Mouse (Mus musculus) erythroid progenitor cell, adult 5-6 weeks (primary cell): ENCODE results near the gene Aatf. TPM values are rescaled to one million over a fixed set of nuclear protein-coding genes. Genes with fewer than 3 reads are reported as not detected.

ENCODE experiments used
- ATAC-seq: replicated peaks from 2 replicates; pipeline ENCODE4 v1.8.0; 2016; ENCODE audit warnings: moderate number of reproducible peaks, mild to moderate bottlenecking, moderate TSS enrichment, inconsistent platforms; ENCODE audit not compliant: poor library complexity, low FRiP score, severe bottlenecking
- total RNA-seq, 2 experiments: library from RNA; stranded (forward) in 1 of 2; stranded (reverse) in 1 of 2; fragments of 150-400 nt in 1 of 2; fragments of 186-747, 209-891 nt in 1 of 2; gene quantifications; 2 replicates each; pipeline versions ENCODE4 v1.2.3 to v1.2.4; 2015 to 2017; ENCODE audit warnings: low replicate concordance in 2 of 2

Aatf gene
- total RNA-seq, 2 experiments from 2014 or later: 15.5 to 19.7 TPM

DNA sequence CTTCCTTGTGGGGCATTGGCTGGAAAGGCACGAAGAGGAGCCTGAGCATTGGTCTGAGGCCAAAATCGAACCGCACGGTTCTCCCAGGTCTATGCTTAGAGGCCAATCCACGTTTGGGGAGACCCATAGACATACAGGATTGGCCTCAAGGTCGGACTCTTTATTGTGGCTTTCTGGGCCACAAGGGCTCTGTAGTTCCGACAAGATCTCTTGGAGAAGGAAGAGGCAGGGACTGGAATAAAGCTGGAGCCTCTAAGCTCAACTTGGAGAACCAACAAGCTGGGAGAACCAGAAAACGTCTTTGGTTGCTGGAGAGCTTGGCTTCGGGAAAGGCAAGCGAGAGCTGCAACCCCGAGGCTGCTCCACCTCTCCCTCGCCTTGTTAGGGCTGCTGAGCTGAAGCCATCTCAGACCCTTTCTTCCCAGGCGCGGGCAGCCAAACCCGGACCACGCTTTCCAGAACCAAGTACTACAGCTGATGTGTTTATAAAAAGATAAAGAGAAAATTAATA is 10.1 kb upstream of the Aatf start:
- no peak for ATAC-seq

DNA sequence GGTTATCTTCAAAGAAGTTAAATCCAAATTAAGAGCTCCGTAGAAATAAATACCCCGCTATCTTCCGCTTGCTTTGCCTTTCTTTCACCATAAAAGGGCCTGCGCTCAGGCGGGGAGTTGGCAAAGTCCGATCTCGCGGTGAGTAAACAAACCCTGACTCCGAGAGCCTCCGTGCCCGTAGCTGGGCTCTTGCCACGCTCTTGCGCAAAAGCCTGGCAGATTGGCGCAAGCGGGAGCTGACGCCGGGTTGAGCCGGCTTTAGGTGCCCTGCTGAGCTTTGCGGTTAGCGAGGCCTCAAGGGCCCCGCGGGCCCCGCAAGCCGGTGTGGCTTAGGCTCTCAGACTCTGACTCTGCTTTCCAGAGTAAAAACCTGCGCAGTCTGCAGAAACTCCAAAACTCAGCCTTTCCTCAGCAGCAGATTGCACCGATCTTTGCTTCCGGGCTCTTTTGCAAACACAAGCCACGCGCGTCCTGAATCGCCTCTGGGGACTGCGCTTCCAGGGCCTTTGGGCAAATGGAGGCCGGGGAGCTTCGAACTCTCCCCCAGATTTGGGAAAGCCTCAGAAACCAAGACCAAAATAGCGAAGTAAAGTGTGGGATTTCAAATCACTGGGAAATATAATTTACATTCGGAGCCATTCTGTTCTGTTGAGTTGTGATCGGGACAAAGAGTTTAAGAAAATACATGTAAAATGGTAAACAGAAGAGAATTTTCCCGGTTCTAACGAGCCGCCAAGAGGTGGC is 9.4 kb upstream of the Aatf start:
- ATAC-seq: no peak

DNA sequence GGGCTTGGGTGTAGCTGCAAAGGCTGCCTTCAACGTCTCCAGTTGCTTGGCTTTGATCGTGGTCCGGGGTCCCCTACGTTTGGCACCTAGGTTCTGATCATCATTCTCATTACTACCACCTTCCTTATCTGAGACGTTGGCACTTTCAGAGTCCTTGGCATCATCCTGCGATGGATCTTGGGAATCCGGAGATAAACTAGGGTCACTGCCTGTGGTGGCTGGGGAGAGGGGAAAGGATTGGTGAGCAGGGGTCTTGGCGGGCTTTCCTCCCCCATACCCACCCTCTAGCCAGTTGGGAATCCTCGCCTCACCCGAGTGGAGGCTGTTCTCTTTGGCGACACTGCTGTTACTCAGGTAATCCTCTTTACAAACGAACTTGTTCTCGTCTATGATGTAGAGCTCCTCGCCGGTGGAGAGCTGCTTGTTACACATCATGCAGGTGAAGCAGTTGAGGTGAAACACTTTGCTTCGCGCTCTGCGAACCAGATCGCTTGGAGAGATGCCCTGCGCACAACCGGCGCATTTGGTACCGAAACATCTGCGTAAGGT is 8.5 kb upstream of the Aatf start:
- no peak for ATAC-seq

DNA sequence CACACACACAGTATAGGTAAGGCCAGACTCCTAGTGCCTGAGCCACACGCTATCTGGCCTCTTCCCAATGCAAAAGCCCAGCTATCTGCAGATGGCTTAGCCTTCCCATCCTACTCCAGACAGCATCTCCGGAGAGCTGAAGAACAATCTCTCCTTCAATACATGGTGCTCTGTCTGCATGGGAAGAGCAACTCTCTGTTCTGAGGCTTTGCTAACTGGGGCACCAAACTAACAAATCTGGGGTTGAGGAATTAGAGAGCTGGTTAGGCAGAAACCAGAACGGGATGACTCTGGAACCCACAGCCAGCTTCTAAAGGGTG is 7.7 kb upstream of the Aatf start:
- no peak for ATAC-seq

DNA sequence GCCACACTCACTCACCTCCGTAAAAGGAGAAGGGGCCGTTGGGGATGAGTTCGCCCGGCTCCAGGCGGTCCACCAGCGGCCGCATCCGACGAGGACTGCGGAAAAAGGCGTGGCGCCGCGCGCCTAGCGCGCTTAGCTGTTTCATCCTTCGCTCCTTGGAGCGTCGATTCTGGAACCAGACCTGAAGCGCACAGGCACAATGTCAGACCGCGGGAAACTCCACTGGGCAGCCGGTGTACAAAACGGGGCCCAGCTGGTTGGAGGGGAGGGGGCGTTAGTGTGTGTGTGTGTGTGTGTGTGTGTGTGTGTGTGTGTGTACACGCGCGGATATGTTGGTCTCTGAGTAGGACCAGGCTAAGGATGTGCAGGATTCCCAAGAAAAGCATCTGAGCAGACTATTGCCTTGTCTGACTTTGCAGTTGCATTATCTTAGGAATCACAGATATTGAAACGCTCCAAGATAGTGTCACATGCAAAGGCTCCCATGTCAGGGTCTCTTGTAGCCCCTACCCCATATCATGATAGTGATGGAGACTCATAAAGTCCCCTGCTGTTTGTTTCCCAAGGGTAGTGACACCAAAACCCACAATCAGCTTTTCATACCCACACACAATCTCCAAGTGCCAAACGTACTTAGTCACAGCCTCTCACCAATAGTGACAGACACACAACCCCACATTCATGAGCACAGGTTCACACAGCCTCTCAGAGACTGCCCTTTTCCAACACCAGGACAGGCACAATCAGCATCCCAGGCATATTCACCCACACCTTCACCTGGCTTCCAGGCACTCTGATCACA is 7.1 kb upstream of the Aatf start:
- ATAC-seq: no peak

DNA sequence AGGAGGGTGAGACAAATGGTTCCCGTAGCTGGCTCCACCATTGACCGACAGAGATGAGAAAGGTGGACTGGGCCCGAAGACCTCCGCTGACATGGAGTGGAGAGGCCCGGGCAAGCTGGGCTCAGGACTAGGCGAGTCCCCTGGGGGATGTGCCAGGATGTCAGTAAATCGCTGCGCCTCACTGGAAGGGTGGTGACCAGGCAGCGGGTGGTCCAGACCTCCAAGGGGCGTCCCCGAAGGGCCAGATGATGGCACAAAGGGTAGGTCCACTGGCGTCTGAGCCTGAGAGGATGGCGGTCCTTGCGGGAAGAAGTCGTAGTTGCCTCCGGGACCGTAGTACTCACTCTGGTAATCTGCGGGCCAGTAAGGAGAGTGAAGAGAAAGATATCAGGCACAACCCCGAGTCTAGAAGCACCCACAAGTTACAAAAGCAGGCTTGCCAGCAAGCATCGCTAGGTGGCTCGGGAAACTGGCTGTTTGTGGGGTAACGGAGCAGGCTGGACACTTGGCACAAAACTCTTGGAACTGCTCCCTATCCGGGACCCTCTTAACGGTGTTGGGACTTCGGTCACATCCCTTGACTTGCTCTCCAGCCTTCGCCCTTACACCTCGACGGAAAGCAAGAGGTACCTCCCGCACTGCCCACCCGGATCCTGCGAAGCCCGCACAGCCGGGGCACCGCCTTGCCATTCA is 6.4 kb upstream of the Aatf start:
- ATAC-seq: no peak

DNA sequence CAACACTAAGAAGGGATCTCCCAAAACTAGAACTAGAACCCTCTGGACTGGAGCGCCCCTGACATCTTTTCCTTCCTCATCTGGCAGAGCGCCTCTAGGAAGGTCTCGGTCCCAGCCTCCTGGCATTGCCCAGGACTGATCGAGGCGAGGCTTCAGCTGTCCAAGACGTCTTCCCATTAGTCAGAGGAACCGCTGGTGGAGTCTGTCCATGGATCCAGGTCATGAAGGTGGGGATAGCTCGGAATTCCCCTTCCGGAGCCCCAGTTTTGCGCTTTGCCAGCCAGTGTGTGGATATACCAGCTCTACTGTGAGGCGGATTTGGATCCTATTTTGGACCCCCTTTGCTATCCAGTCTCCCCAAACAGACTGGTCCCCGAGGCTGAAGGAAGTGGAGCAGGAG is 5.7 kb upstream of the Aatf start:
- ATAC-seq: no peak

GRCm38 (mm10) chr11:84518261-84518660 is 4.9 kb upstream of the Aatf start:
- ATAC-seq: no peak

GRCm38 (mm10) chr11:84517431-84517830 is 4.1 kb upstream of the Aatf start:
- ATAC-seq: no peak

GRCm38 (mm10) chr11:84516501-84517240 is 3.3 kb upstream of the Aatf start:
- ATAC-seq: no peak

- no peak for ATAC-seq
These were observed 1.3 kb downstream of the Aatf start for GRCm38 (mm10) chr11:84512031-84512430.

DNA sequence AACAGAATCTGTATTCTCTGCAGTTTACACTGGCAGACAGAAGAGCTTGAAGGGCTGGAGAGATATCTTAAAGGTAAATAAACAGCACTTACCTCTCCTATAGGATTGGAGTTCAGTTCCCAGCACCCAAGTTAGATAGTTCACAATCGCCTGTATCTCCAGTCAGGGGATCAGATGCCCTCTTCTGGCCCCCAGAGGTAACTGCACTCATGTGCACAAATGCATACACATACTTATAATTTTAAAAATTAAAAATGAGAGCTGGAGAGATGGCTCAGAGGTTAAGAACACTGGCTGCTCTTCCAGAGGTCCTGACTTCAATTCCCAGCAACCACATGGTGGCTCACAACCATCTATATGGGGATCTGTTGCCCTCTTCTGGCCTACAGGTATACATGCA is 9.0 kb downstream of the Aatf start:
- no peak for ATAC-seq

DNA sequence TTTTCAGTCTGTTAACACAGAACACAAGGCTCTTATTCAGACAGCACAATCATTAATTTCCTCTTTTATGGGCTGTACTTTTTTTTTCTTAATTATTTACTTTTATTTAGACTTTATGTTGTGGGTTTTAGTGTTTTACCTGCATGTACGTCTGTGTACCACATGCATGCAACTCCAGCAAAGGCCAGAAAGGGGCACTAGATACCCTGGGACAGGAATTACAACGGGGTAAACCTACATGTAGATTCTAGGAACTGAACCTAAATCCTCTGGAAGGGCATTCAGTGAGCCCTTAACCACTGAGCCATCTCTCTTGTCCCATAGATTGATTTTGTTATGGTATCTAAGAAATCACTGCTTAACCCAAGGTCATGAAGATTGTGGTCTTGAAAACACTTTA is 15.4 kb downstream of the Aatf start:
- ATAC-seq: no peak

- ATAC-seq: no peak
These were observed 16.4 kb downstream of the Aatf start for GRCm38 (mm10) chr11:84496901-84497300.

DNA sequence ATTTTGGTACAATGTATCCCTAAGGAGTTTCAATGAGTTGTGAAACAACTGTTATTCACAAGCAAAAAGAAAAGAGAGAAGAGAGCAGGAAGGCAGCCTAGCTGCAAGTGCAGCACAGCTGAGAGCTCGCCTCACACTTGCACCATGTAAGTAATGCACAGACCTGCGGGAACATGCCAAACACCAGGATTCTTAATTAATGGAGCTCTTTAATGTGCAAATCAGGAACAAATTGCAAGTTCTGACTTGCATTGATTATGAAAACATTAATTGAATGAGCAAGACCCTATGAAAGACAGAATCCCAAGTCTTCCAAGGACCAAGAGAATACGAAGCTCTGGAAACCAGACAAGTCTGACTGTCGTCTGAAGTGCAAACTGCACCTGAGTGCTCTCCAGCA is 17.5 kb downstream of the Aatf start:
- ATAC-seq: no peak

DNA sequence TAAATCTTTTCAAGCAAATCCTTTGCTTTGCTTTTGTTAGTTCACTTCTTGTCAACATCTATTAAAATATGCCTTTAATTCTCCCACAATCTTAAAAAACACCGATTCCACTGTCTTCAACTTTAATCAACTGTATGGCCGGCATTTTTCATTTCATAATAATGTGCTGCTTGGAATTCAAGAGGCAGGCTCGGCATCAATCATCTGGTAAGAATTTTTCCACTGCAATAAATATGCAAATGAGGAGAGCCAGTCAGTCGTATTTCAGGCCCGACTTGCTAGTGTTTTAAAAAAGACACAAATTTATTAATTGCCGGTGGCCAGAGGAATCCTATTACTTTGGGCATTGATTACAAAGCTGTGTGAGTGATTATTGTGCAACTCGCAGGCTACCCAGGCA is 31.7 kb downstream of the Aatf start:
- ATAC-seq: no peak

DNA sequence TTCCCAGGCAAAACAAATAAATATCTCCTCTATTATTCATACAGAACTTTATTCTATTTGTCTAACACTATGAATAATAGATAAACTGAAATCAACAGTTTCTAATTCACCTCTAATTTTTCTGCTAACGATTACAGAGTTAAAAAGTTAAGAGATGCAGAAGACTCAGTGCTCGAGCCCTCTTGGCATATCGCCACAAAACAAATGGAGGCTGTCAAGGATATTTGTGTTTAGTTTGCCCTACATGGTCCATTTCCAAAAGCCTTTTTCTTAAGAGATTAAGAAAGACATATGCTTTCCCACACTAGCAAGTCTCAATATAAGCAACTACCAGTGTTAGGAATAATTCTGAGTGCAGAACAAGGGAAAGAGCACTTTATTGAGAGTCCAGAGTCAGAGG is 32.9 kb downstream of the Aatf start:
- ATAC-seq: no peak

DNA sequence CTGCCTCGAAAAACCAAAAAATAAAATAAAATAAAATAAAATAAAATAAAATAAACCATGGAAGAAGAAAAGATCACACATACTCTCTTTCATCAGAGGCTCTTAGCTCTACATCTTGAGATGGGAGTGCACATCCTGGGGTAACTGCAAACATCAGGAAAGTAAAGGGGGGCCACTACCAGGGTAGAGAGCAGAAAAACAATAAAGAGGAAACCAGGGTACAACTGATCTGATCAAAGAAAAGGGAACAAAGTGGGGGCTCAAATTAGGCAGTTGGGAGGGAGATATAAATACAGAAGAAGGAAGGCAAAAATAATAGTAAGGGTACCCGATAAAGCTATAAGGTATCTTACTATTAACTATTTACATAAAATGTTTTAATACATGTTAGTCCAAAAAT is 36.7 kb downstream of the Aatf start:
- ATAC-seq: no peak

- no peak for ATAC-seq
These were observed 37.3 kb downstream of the Aatf start for GRCm38 (mm10) chr11:84475991-84476390.

DNA sequence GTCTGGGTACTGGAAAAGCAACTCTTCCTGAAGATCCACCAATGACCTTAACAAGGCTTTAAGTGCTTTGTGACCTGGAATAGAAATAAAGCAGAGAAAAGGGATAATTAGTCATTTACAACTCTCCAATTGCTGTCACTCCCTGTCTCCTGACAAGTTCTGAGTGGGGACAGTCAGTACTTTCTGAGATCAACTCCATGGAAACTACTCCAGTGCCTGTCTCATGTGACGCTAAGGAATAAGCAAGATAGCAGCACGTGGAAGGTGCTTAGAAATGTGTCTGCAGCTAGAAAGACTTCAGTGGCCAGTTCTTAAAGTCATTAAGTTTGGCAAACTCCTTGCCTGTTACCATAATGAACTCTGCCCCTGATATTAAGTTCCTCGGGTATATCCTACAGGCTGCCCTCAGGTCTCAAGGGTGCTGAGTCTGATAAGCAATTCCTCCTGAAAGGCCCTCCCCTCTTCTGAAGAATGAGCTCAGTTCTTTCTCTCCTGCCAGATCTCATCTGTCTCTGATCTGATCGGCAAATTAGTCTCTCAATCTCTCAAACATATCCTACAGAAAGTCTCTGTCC is 40.1 kb downstream of the Aatf start:
- ATAC-seq: no peak
